Mouse (Mus musculus): ENCODE results near the gene Lman2.

DNA sequence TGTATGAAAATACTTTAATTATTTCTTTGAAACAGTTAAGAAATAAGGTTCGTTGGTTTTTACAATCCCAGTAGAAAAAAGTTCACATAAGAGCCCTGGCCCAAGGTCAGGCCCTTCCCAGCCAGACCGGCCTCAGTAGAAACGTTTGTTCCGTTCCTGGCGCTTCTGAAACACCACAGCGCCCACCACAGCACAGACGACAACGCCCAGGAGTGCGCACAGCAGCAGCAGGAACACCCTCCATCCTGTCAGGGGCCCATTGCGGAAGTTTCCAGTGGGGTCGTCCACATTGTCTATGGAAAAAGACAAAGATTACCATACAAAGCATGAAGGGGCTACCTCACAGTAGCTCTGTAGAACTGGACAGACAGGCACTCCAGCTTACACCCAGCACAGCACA is 15.8 kb downstream of the Lman2 start:
- TF ChIP-seq CTCF (IDR thresholded peaks at IDR 0.05; ENCODE audit: low read depth, low read length) (no peak), EP300 (IDR thresholded peaks at IDR 0.05; ENCODE audit: insufficient read depth, low read depth, low read length) (no peak), POLR2A (IDR thresholded peaks at IDR 0.05; ENCODE audit: insufficient read depth, low read length) (no peak)
